Mouse (Mus musculus) spleen, embryonic (tissue): ENCODE results near the gene Stt3b.

Source experiments
- CTCF ChIA-PET: fragments of 350-600 bp; sonication (Branson Sonifier 250); formaldehyde crosslinking; loops from one replicate; lab custom pipeline; 2022; lab: Charles Lee

The Stt3b gene

GRCm38 (mm10) chr9:115310346-115311222 is at the start of gene Stt3b:
Stt3b (minus strand) TSS chr9:115310421.
- CTCF ChIA-PET, result no interaction called here

- CTCF ChIA-PET, result no interaction called here
These were observed 48.2 kb upstream of the Stt3b start for GRCm38 (mm10) chr9:115358421-115358820.

GRCm38 (mm10) chr9:115357996-115358395 is 47.8 kb upstream of the Stt3b start:
- CTCF ChIA-PET, result no interaction called here

- CTCF ChIA-PET, result no interaction called here
These were observed 46.7 kb upstream of the Stt3b start for GRCm38 (mm10) chr9:115356731-115357458.

- CTCF ChIA-PET, result no interaction called here
These were observed 45.8 kb upstream of the Stt3b start for GRCm38 (mm10) chr9:115355972-115356371.

- CTCF ChIA-PET, result interaction anchor here (0.6 kb wide), 1 partner anchor 340 kb away, joined by 3 read pairs; no protein-coding TSS in a partner anchor
These were observed 39.7 kb upstream of the Stt3b start for GRCm38 (mm10) chr9:115349741-115350512.

- CTCF ChIA-PET, result interaction anchor here (0.6 to 0.7 kb wide), 3 partner anchors 10 to 768 kb away, joined by 3 to 7 read pairs (median 6); no protein-coding TSS in a partner anchor
These were observed 38.9 kb upstream of the Stt3b start for GRCm38 (mm10) chr9:115349106-115349505.

GRCm38 (mm10) chr9:115344930-115345329 is 34.7 kb upstream of the Stt3b start:
- CTCF ChIA-PET, result interaction anchor here (0.5 kb wide), 1 partner anchor 592 kb away, joined by 11 read pairs; no protein-coding TSS in a partner anchor

GRCm38 (mm10) chr9:115341576-115341975 is 31.4 kb upstream of the Stt3b start:
- CTCF ChIA-PET, result interaction anchor here (0.7 kb wide), 1 partner anchor 252 kb away, joined by 3 read pairs; no protein-coding TSS in a partner anchor

GRCm38 (mm10) chr9:115340212-115340815 is 30.1 kb upstream of the Stt3b start:
- CTCF ChIA-PET, result no interaction called here

GRCm38 (mm10) chr9:115338816-115339215 is 28.6 kb upstream of the Stt3b start:
- CTCF ChIA-PET, result no interaction called here

GRCm38 (mm10) chr9:115333016-115333415 is 22.8 kb upstream of the Stt3b start:
- CTCF ChIA-PET, result no interaction called here

GRCm38 (mm10) chr9:115332339-115332738 is 22.1 kb upstream of the Stt3b start:
- CTCF ChIA-PET, result no interaction called here

- CTCF ChIA-PET, result interaction anchor here (0.7 kb wide), 1 partner anchor 35 kb away, joined by 5 read pairs; no protein-coding TSS in a partner anchor
These were observed 20.7 kb upstream of the Stt3b start for GRCm38 (mm10) chr9:115330861-115331476.

GRCm38 (mm10) chr9:115326533-115326890 is 16.3 kb upstream of the Stt3b start:
- CTCF ChIA-PET, result no interaction called here

- CTCF ChIA-PET, result interaction anchor here (0.5 kb wide), 1 partner anchor 282 kb away, joined by 3 read pairs; no protein-coding TSS in a partner anchor
These were observed 15.8 kb upstream of the Stt3b start for GRCm38 (mm10) chr9:115325831-115326532.

- CTCF ChIA-PET, result no interaction called here
These were observed 13.4 kb upstream of the Stt3b start for GRCm38 (mm10) chr9:115323572-115323971.

GRCm38 (mm10) chr9:115322385-115322784 is 12.2 kb upstream of the Stt3b start:
- CTCF ChIA-PET, result interaction anchor here (0.6 kb wide), 2 partner anchors 29 to 72 kb away, joined by 5 to 9 read pairs; no protein-coding TSS in a partner anchor

GRCm38 (mm10) chr9:115321052-115321451 is 10.8 kb upstream of the Stt3b start:
- CTCF ChIA-PET, result no interaction called here

- CTCF ChIA-PET, result interaction anchor here (0.6 to 0.7 kb wide), 2 partner anchors 27 to 124 kb away, joined by 3 to 8 read pairs; no protein-coding TSS in a partner anchor
These were observed 9.9 kb upstream of the Stt3b start for GRCm38 (mm10) chr9:115320156-115320555.
